Mouse (Mus musculus) kidney, postnatal 0 days (tissue): ENCODE data around the gene Bcam. TPM values are rescaled to one million over a fixed set of nuclear protein-coding genes. Genes with fewer than 3 reads are reported as not detected.

Source experiments
- ATAC-seq: fragments of 200-750 bp; cut with Nextera tagmentation; replicated peaks from 2 replicates; pipeline ENCODE4 v1.8.0; 2017; ENCODE audit warnings: low read depth, moderate number of reproducible peaks, moderate TSS enrichment, moderate library complexity; ENCODE audit not compliant: low FRiP score
- DNase-seq: peaks from one replicate; pipeline ENCODE4 v3.0.0-alpha.2; 2016; ENCODE audit warnings: low spot score
- H3K27ac ChIP-seq: fragments of 300-500 bp; sonication (generic); 2 replicates; pipeline ENCODE4 v1.5.1; 2014; ENCODE audit warnings: mild to moderate bottlenecking
- H3K27me3 ChIP-seq: fragments of 300-500 bp; sonication (generic); 2 replicates; pipeline ENCODE4 v1.6.1; 2014; ENCODE audit warnings: low read length, mixed read lengths; ENCODE audit not compliant: insufficient read depth
- H3K36me3 ChIP-seq: fragments of 300-500 bp; sonication (generic); 2 replicates; pipeline ENCODE4 v1.6.1; 2014; ENCODE audit warnings: low read length, mixed read lengths; ENCODE audit not compliant: insufficient read depth
- H3K4me1 ChIP-seq: fragments of 300-500 bp; sonication (generic); replicated peaks from 2 replicates; pipeline ENCODE4 v1.6.1; 2014; ENCODE audit warnings: antibody characterized with exemption, low read length, mixed read lengths; ENCODE audit not compliant: insufficient read depth
- H3K4me2 ChIP-seq: fragments of 300-500 bp; sonication (generic); 2 replicates; pipeline ENCODE4 v1.6.1; 2014; ENCODE audit warnings: mild to moderate bottlenecking, low read length, moderate library complexity, mixed read lengths
- H3K4me3 ChIP-seq: fragments of 300-500 bp; sonication (generic); replicated peaks from 2 replicates; pipeline ENCODE4 v1.5.1; 2014; ENCODE audit warnings: low read depth, low read length
- H3K9ac ChIP-seq: fragments of 300-500 bp; sonication (generic); 2 replicates; pipeline ENCODE4 v1.6.1; 2014; ENCODE audit warnings: low read depth, low read length
- H3K9me3 ChIP-seq: fragments of 300-500 bp; sonication (generic); replicated peaks from 2 replicates; pipeline ENCODE4 v1.6.1; 2016; ENCODE audit warnings: low read length, inconsistent platforms, mixed read lengths
- CTCF ChIP-seq: IDR thresholded peaks from 2 replicates; pipeline ENCODE4 v1.5.1; 2016; ENCODE audit warnings: antibody characterized with exemption, low read depth, mild to moderate bottlenecking, moderate library complexity
- WGBS: fragments of 180-500 bp; shearing (Covaris S2); extraction: QIAGEN DNeasy Blood & Tissue Kit; methylation state at CpG from one replicate; pipeline ENCODE4 v1.1.7; 2014; 5-methylcytosine and 5-hydroxymethylcytosine counted together
- polyA plus RNA-seq: library from polyadenylated mRNA; unstranded; fragments of >200 nt; fragmentation: Nextera tagmentation; extraction: Ambion mirVana; gene quantifications from 2 replicates; pipeline ENCODE4 v1.2.1, GENCODE M21; 2015

Bcam gene
- polyA plus RNA-seq, 1 experiment from 2014 or later, result 394 TPM

DNA sequence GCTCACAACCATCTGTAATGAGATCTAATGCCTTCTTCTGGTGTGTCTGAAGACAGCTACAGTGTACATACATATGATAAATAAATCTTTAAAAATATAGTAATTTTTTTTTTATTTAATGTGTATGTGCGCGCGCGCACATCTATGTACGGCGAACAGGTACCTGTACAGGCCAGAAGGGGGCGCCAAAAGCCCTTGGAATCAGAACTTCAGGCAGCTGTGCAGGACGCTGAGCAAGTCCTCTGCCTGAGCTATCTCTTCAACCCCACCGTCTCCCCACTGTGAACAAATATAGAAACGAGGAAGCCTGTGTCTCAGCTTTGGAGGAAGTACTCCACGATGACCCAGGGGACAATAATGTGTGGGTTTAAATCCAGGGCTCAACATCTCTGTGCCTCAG is 30.5 kb downstream of the Bcam start:
- H3K27ac ChIP-seq, result no peak overlapping the region
- H3K9ac ChIP-seq, result no peak overlapping the region
- peak; percentile 43; the same call in 1 of the 2 replicates for TF ChIP-seq CTCF
- H3K4me2 ChIP-seq, result no peak overlapping the region
- H3K4me3 ChIP-seq, result no peak overlapping the region
- WGBS, result 92% methylated on average over 11 of the region's 11 CpGs
- peaks cover 19% of the 10 kb centered on the region; the same call in 1 of the 2 replicates for H3K4me1 ChIP-seq
- ATAC-seq, result no peak
- H3K9me3 ChIP-seq, result no peaks in the 10 kb centered on the region
- H3K36me3 ChIP-seq, result peaks cover 28% of the 10 kb centered on the region
- H3K27me3 ChIP-seq, result no peaks in the 10 kb centered on the region
- DNase-seq, result no peak

DNA sequence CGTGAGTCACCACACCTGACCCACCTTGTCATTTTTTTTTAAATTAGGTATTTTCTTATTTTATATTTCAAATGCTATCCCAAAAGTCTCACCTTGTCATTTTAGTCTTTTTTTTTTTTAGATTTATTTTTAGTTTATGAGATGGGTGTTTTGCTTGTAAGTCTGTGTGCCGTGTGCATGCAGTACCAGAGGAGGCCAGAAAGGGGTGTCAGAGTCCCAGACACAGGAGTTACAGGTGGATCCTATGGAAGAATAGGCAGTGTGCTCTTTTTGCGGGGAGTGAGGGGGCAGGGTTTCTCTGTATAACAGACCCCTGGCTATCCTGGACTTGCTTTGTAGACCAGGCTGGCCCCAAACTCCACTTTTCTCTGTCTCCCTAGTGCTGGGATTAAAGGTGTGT is 32.0 kb downstream of the Bcam start:
- 89% methylated on average over 3 of the region's 3 CpGs for WGBS
- TF ChIP-seq CTCF, result peak; percentile 57; the same call in 1 of the 2 replicates
- no peak overlapping the region for H3K9ac ChIP-seq
- peaks cover 39% of the 10 kb centered on the region for H3K36me3 ChIP-seq
- H3K27ac ChIP-seq, result no peak overlapping the region
- ATAC-seq (no peak), DNase-seq (peak; percentile 33)
- no peak overlapping the region for H3K4me3 ChIP-seq
- no peak overlapping the region for H3K4me2 ChIP-seq
- H3K4me1 ChIP-seq, result 0 out of 2 replicates have a peak, but pooled peaks cover 12% of the 10 kb centered on the region
- H3K9me3 ChIP-seq, result no peaks in the 10 kb centered on the region
- no peaks in the 10 kb centered on the region for H3K27me3 ChIP-seq

DNA sequence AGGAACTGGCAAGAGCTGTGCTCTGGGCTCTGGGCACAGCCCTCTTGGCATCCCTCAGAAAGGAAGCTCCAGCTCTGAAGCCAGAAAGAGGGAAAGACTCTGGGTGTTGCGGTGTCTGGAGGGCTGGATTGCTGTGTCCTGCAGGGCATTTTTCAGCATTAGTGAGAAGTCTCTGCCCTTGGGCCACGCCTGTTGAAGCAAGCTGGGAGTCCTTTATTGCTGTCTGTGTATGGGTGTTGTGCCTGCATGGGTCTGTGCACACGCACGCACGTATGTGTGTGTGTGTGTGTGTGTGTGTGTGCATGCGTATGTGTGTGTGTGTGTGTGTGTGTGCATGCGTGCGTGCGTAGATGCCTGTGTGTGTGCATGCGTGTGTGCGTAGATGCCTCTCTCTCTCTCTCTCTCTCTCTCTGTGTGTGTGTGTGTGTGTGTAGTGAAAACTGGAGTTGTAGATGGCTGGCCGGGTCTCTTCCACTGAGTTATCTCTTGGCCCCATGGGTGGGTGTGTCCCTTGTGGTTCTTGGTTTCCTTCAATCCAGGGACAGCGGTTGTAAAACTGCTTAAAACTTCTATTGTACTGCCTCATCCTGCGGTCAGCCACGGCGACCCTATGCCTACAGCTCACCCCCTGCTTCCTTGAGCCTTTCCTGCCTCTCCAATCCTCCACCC is 34.3 kb downstream of the Bcam start:
- DNase-seq, result no peak
- no peak overlapping the region for H3K4me3 ChIP-seq
- H3K36me3 ChIP-seq, result peaks cover 51% of the 10 kb centered on the region
- H3K4me2 ChIP-seq, result no peak overlapping the region
- H3K9me3 ChIP-seq, result no peaks in the 10 kb centered on the region
- 0 out of 2 replicates have a peak, but pooled peaks cover 5% of the 10 kb centered on the region for H3K4me1 ChIP-seq
- TF ChIP-seq CTCF, result no peak
- no peak for ATAC-seq
- 71% methylated on average over 16 of the region's 16 CpGs for WGBS
- 0 out of 2 replicates have a peak overlapping the region, but pooled peaks have one; percentile 36 for H3K27ac ChIP-seq
- H3K9ac ChIP-seq, result no peak overlapping the region
- no peaks in the 10 kb centered on the region for H3K27me3 ChIP-seq

DNA sequence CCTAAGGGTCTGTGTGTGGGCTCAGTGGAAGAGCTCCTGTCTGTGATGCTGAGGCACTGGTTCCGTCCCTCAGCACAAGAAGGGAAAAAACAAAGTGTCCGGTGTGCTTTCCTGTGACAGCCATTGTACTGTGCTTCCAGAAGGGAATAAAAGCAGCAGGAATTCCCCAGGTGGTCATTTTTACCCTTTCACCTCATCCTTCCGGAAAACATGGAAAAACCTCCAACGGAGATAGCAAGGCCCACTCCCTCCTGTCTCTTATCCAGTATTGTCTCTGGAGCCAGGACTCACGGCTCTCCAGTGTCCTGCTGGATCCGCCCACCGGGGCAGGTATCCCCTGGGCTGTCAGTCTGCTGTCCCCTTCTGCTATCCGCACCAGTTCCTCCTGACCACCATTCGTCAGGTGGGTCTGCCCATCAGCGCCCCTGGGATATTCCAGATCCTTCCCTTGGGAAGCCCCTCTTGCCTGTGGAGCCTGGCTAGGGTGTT is 36.6 kb downstream of the Bcam start:
- no peak for TF ChIP-seq CTCF
- H3K4me2 ChIP-seq, result no peak overlapping the region
- H3K9ac ChIP-seq, result no peak overlapping the region
- DNase-seq (no peak), ATAC-seq (no peak)
- H3K9me3 ChIP-seq, result no peaks in the 10 kb centered on the region
- no peak overlapping the region for H3K4me3 ChIP-seq
- 78% methylated on average over 10 of the region's 10 CpGs for WGBS
- H3K36me3 ChIP-seq, result peaks cover 72% of the 10 kb centered on the region
- no peaks in the 10 kb centered on the region for H3K27me3 ChIP-seq
- no peaks in the 10 kb centered on the region for H3K4me1 ChIP-seq
- no peak overlapping the region for H3K27ac ChIP-seq

DNA sequence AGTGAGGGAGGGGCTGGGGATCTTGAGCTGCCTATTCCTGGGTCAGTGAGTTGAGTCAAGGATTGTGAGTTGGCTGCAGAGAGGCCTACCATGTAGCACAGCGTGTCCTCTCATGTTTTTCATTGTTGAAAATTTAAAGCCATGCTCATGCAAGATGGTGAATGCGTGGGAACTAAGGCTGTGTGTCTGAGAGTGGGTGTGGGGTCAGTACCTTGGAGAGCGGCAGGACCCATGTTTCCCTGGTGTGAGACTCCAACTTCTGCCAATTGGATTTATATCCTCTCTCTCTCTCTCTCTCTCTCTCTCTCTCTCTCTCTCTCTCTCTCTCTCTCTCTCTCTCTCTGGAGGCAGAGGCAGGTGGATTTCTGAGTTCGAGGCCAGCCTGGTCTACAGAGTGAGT is 44.3 kb downstream of the Bcam start:
- H3K9ac ChIP-seq, result no peak overlapping the region
- H3K4me1 ChIP-seq, result no peaks in the 10 kb centered on the region
- no peak overlapping the region for H3K4me2 ChIP-seq
- TF ChIP-seq CTCF, result no peak
- no peak overlapping the region for H3K27ac ChIP-seq
- DNase-seq (no peak), ATAC-seq (no peak)
- no peaks in the 10 kb centered on the region for H3K27me3 ChIP-seq
- WGBS, result 81% methylated on average over 4 of the region's 4 CpGs
- H3K9me3 ChIP-seq, result peaks cover 2% of the 10 kb centered on the region
- H3K36me3 ChIP-seq, result peaks cover 69% of the 10 kb centered on the region
- no peak overlapping the region for H3K4me3 ChIP-seq

DNA sequence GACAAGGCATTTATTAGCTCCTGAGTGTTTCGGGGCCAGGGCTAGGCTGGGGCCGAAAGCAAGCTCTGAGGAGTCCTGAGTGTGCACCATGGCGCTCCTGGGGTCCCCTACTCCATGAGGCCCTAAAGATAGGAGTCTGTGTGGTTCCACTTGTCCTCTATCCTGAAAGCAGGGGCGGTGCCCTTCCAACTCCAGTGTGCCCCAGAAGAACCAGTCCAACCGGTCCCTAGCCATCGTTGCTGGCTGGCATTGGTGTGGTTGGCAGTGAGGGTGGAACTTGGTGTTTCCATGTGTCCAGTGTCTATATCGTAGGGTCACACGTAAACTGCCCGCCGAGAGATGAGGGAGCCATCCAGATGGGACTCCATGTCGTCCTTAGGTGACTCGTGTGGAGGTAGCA is 46.6 kb downstream of the Bcam start:
- H3K9ac ChIP-seq, result no peak overlapping the region
- H3K36me3 ChIP-seq, result peaks cover 55% of the 10 kb centered on the region
- no peak overlapping the region for H3K4me2 ChIP-seq
- no peak for TF ChIP-seq CTCF
- DNase-seq, result no peak
- 0 out of 2 replicates have a peak, but pooled peaks have one; percentile 18 for ATAC-seq
- no peak overlapping the region for H3K4me3 ChIP-seq
- peaks cover 11% of the 10 kb centered on the region for H3K9me3 ChIP-seq
- 92% methylated on average over 12 of the region's 12 CpGs for WGBS
- no peak overlapping the region for H3K27ac ChIP-seq
- H3K4me1 ChIP-seq, result no peaks in the 10 kb centered on the region
- no peaks in the 10 kb centered on the region for H3K27me3 ChIP-seq
